Mouse (Mus musculus) heart, embryonic 11.5 days (tissue): ENCODE data around the gene Slc34a3. TPM values are rescaled to one million over a fixed set of nuclear protein-coding genes. Genes with fewer than 3 reads are reported as not detected.
A peak's percentile ranks its signal among the peaks of the same experiment; 100 is the strongest.

ENCODE experiments used
- ATAC-seq: fragments of 200-750 bp; cut with Nextera tagmentation; replicated peaks from 2 replicates; pipeline ENCODE4 v1.8.0; 2017; ENCODE audit warnings: moderate library complexity; ENCODE audit not compliant: insufficient number of reproducible peaks, low FRiP score, low TSS enrichment
- H3K27ac ChIP-seq: fragments of 300-500 bp; sonication (generic); 2 replicates; pipeline ENCODE4 v1.5.1; 2014; ENCODE audit warnings: mild to moderate bottlenecking, low read depth, low read length
- H3K27me3 ChIP-seq: fragments of 300-500 bp; sonication (generic); 2 replicates; pipeline ENCODE4 v1.6.1; 2014; ENCODE audit warnings: mild to moderate bottlenecking, low read length, mixed read lengths; ENCODE audit not compliant: control insufficient read depth, insufficient read depth
- H3K36me3 ChIP-seq: fragments of 300-500 bp; sonication (generic); 2 replicates; pipeline ENCODE4 v1.6.1; 2014; ENCODE audit warnings: mild to moderate bottlenecking, low read length, moderate library complexity, mixed read lengths; ENCODE audit not compliant: control insufficient read depth, insufficient read depth
- H3K4me1 ChIP-seq: fragments of 300-500 bp; sonication (generic); 2 replicates; pipeline ENCODE4 v1.6.1; 2014; ENCODE audit warnings: low read length; ENCODE audit not compliant: control insufficient read depth, insufficient read depth
- H3K4me2 ChIP-seq: fragments of 300-500 bp; sonication (generic); 2 replicates; pipeline ENCODE4 v1.6.1; 2014; ENCODE audit warnings: mild to moderate bottlenecking, moderate library complexity
- H3K4me3 ChIP-seq: fragments of 300-500 bp; sonication (generic); 2 replicates; pipeline ENCODE4 v1.5.1; 2014; ENCODE audit warnings: low read depth, low read length
- H3K9ac ChIP-seq: fragments of 300-500 bp; sonication (generic); 2 replicates; pipeline ENCODE4 v1.6.1; 2014; ENCODE audit warnings: mild to moderate bottlenecking, low read depth, low read length, moderate library complexity
- H3K9me3 ChIP-seq: fragments of 300-500 bp; sonication (generic); replicated peaks from 2 replicates; pipeline ENCODE4 v1.6.1; 2016; ENCODE audit warnings: low read length; ENCODE audit not compliant: control insufficient read depth
- WGBS: fragments of 180-500 bp; shearing (Covaris S2); extraction: QIAGEN DNeasy Blood & Tissue Kit; methylation state at CpG from one replicate; pipeline ENCODE4 v1.1.7; 2014; ENCODE audit not compliant: insufficient replicate concordance; 5-methylcytosine and 5-hydroxymethylcytosine counted together
- polyA plus RNA-seq: library from polyadenylated mRNA; unstranded; fragments of >200 nt; fragmentation: Nextera tagmentation; extraction: Ambion mirVana; gene quantifications from 2 replicates; pipeline ENCODE4 v1.2.1, GENCODE M21; 2014

The Slc34a3 gene
- polyA plus RNA-seq, 1 experiment from 2014 or later: not detected

DNA sequence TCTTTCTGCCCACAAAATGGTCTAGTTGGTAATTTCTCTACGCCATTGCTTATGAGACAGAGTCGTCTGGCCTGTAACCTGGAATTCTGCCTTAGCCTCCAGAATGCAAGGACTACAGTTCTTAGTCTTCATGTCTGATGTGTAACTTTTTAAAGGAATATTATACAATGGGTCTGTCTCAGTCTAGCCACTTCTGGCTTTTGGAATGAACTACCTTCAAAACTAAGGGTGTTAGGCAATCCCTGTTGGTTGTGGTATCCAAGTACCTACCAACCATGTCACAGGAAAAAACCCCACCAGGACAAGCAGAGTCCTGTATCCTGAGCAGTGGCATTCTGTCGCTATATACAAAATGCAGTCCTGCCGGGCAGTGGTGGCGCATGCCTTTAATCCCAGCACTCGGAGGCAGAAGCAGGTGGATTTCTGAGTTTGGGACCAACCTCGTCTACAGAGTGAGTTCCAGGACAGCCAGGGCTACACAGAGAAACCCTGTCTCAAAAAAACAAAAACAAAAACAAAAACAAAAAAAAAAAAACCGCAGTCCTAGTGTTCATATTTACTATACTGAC lies 8.3 kb downstream of the Slc34a3 start:
- Histone ChIP-seq H3K9me3 (no peaks in the 10 kb centered on the region), H3K4me1 (peaks cover 16% of the 10 kb centered on the region), H3K4me2 (peak overlapping the region; percentile 65), H3K27me3 (peaks cover 10% of the 10 kb centered on the region; the same call in 1 of the 2 replicates), H3K9ac (peak overlapping the region; percentile 66), H3K4me3 (peak overlapping the region; percentile 71), H3K36me3 (no peaks in the 10 kb centered on the region), H3K27ac (peak overlapping the region; percentile 93)
- WGBS: 76% methylated on average over 8 of the region's 8 CpGs
- no peak for ATAC-seq

DNA sequence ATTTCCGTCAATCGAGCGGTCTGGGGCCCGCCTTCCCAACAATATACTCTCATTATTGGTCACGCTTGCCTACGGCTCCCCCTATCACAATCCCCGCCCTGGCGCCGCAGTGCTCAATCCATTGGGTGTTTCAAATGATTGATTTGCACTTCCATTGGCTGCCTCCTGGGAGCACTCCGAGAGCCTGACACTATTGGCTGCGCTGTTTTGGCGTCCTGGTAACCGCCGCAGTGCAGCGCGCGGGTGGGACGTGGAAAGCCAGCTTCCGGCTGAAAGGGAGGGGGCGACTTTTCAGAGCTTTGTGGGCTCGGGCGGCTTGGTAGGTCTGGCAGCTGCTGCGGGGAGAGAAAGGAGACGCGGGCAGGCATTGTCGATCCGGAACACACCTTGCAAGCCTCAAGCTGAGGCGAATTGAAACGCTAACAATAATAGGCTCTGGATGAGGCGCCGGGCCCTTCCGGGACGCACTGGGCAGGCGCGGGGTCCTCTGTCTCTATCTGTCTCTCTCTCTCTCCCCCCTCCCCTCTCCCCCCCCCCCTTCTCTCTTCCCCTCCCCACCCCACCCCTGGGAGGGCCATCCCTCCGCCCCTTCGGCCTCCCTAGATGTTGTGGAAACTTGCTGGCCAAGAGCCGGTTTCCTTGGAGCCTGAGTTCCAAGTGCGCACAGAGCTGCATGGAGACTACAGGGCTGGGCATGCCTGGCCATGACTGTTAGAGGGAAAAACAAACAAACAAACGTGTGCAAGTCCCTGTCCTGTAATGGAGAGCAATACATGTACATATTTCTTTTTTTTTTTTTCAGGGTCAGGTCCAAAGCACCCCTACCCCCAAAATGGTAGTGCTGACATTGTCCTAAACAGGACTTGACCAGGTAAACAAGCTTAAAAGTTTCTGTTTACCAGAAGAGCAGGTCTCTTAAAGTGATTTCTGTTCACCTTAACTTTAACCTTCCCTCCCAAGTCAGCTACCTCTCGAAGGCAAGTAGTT lies 9.1 kb downstream of the Slc34a3 start:
- H3K9ac ChIP-seq: peak overlapping the region; percentile 66
- 2% methylated on average over 37 of the region's 41 CpGs for WGBS
- ATAC-seq: peak; percentile 95
- peaks cover 10% of the 10 kb centered on the region; the same call in 1 of the 2 replicates for H3K27me3 ChIP-seq
- peaks cover 16% of the 10 kb centered on the region for H3K4me1 ChIP-seq
- H3K27ac ChIP-seq: peak overlapping the region; percentile 93
- peak overlapping the region; percentile 65 for H3K4me2 ChIP-seq
- H3K9me3 ChIP-seq: no peaks in the 10 kb centered on the region
- H3K4me3 ChIP-seq: peak overlapping the region; percentile 71
- no peaks in the 10 kb centered on the region for H3K36me3 ChIP-seq

DNA sequence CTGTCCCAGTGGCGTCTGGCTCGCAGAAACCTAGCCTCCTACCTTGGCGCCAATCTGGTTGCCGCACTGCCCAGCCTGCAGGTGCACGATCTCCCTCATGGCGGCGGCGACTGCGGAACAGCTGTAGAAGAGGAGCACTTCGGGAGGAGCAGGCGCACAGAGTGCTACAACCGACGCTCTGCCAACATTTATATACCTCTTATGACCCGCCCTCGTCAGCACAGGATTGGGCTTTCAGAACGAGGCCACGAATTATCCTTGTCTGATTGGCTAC lies 9.7 kb downstream of the Slc34a3 start, which contains the start of gene Tubb4b:
Gene Tubb4b, minus strand, starts transcription at position 211 of the 274 bp plus-strand sequence.
- H3K9ac ChIP-seq: peak within 1 kb of the TSS; percentile 81
- H3K4me3 ChIP-seq: peak within 1 kb of the TSS; percentile 71
- under 1% methylated on average over 17 of the region's 17 CpGs for WGBS
- H3K4me2 ChIP-seq: peak within 1 kb of the TSS; percentile 97
- H3K4me1 ChIP-seq: peaks cover 16% of the 10 kb centered on the region
- H3K9me3 ChIP-seq: no peaks in the 10 kb centered on the region
- peak within 1 kb of the TSS; percentile 93 for H3K27ac ChIP-seq
- no peak for ATAC-seq
- no peaks in the 10 kb centered on the region for H3K36me3 ChIP-seq
- H3K27me3 ChIP-seq: peaks cover 4% of the 10 kb centered on the region; the same call in 1 of the 2 replicates

DNA sequence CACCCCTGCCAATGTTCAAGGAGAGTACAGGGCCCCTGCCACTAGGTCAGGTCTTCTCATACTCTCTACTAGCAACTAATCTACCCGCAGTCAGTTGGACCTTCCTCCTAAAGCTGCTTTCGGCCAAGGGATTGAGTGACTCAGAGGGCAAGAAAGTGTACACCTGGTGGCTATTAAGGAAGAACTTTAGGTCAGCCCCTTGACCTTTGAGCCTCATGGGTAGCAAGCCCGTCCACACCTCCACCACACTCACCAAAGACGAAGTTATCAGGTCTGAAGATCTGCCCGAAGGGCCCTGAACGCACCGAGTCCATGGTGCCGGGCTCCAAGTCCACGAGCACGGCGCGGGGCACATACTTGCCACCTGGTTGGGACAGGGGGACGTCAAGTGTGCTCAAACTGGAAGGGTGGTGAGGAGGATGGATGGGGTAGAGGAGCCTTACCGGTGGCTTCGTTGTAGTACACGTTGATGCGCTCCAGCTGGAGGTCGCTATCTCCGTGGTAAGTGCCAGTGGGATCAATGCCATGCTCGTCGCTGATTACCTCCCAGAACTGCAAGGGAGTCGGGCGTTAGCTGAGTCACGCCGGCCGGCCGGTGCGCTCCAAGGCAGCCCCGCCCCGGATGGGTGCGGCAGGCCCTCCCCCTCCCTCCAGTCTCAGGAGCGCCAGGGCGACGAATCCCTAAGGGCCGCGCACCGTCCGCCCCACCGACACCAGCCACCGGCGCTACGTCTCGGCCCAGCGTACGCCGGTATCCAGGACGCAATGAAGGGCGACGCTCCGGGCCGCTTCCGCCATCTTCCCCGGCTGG lies 10.3 kb downstream of the Slc34a3 start:
- peak overlapping the region; percentile 81 for H3K9ac ChIP-seq
- H3K4me1 ChIP-seq: peaks cover 14% of the 10 kb centered on the region
- H3K27me3 ChIP-seq: no peaks in the 10 kb centered on the region
- peak overlapping the region; percentile 97 for H3K4me2 ChIP-seq
- H3K9me3 ChIP-seq: no peaks in the 10 kb centered on the region
- WGBS: 2% methylated on average over 51 of the region's 53 CpGs
- no peaks in the 10 kb centered on the region for H3K36me3 ChIP-seq
- peak overlapping the region; percentile 71 for H3K4me3 ChIP-seq
- ATAC-seq: peak; percentile 71
- H3K27ac ChIP-seq: peak overlapping the region; percentile 91

DNA sequence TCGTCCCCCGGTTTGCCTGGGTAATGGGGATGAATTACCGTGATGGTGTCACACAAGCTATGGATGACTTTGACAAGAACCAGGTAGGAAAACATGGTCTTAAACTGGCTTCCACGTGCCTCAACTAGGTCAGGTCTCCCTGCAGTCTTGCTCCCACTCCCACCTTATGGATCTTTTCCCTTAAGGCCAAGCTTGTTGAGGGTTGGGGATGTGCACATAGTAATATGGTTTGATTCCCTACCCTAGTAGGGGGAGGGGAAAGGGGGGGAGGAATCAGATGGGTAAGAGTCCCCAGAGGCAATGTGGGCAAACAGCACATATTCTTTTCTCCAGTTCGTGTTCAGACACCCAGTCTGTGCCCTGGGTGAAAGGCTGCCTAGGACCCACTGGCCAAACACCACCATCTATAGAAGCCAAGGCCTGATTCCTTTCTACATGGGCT lies 12.8 kb downstream of the Slc34a3 start:
- WGBS: 68% methylated on average over 5 of the region's 5 CpGs
- no peaks in the 10 kb centered on the region for H3K27me3 ChIP-seq
- no peak for ATAC-seq

DNA sequence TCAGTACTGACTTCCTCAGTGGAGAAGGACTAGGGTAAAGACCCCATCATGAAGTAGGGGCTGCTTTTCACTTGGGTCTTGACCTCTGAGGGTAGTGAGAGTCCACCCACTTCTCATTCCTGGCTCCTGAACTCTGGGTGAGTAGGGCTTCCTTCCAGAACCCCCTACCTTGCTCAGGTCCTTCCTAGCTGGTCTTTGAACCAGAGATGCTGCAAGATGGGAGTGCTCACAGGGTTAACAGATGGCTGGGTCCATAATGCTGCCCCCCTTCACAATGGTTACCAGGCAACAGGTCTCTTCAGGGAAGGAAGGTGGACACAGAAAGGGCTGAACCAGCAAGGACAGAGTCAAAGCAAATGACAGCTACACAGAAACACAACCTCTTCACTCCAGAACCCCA lies 15.7 kb downstream of the Slc34a3 start, which contains the start of gene Fam166a:
Gene Fam166a, plus strand, starts transcription at position 301 of the 400 bp plus-strand sequence.
- Histone ChIP-seq H3K4me2 (no peak within 1 kb of the TSS), H3K27me3 (peaks cover 2% of the 10 kb centered on the region; the same call in 1 of the 2 replicates), H3K4me3 (no peak within 1 kb of the TSS), H3K4me1 (peaks cover 3% of the 10 kb centered on the region), H3K27ac (no peak within 1 kb of the TSS), H3K9ac (no peak within 1 kb of the TSS), H3K9me3 (no peaks in the 10 kb centered on the region), H3K36me3 (no peaks in the 10 kb centered on the region)
- ATAC-seq: no peak

More for the DNA sequence above, 12.8 kb downstream of the Slc34a3 start:
- Histone ChIP-seq H3K4me1 (peaks cover 12% of the 10 kb centered on the region), H3K9me3 (no peaks in the 10 kb centered on the region), H3K4me2 (no peak overlapping the region), H3K9ac (no peak overlapping the region), H3K4me3 (no peak overlapping the region), H3K36me3 (no peaks in the 10 kb centered on the region), H3K27ac (no peak overlapping the region)

DNA sequence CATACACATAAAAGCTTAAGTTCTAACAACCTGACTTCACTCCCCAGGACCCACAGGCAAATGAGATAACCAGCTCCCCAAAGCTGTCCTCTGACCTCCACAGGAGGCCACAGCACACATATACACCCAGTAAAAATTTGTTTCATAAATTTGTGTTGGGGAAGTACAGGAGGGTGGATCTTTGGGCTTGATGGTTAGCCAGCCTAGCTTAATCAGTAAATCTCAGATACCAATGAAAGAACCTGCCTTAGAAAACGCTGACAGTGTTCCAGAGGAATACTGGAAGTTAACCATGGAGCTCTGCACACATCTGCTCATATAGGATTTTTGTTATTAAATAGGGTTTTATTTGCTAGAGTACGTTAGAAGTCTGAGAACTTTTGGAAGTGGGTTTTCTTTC lies 16.5 kb downstream of the Slc34a3 start:
- no peak for ATAC-seq
- WGBS: 49% methylated on average over 2 of the region's 2 CpGs
- no peaks in the 10 kb centered on the region for H3K9me3 ChIP-seq
- H3K27ac ChIP-seq: no peak overlapping the region
- no peak overlapping the region for H3K9ac ChIP-seq
- no peak overlapping the region for H3K4me2 ChIP-seq
- H3K36me3 ChIP-seq: no peaks in the 10 kb centered on the region
- H3K4me3 ChIP-seq: no peak overlapping the region
- H3K4me1 ChIP-seq: no peaks in the 10 kb centered on the region
- peaks cover 7% of the 10 kb centered on the region; the same call in 1 of the 2 replicates for H3K27me3 ChIP-seq

DNA sequence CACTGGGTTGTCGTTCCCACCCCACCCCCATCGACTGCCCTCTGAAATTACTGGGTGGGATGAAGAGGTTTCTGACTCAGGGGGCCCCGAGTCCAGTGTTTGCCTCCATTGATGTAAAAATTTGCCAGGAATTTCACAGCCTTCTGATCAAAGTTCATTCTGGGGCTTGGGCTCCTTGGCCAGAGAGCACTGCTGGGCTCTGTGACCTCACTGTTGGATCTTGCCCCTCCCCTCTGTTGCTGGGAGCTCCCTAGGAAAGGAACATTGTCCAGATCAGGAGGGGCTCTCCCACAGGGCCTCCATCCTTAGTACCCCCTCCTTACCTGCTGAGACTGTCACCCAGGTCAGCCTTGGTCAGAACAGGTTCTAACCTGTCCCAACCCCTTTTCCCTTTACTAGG lies 19.7 kb downstream of the Slc34a3 start, which contains the start of gene Stpg3:
Gene Stpg3, minus strand, starts transcription at position 194 of the 400 bp plus-strand sequence.
- ATAC-seq: no peak

More for the DNA sequence above, 19.7 kb downstream of the Slc34a3 start, which contains the start of gene Stpg3:
- Histone ChIP-seq H3K4me3 (no peak within 1 kb of the TSS), H3K4me2 (no peak within 1 kb of the TSS), H3K27ac (no peak within 1 kb of the TSS), H3K9me3 (no peaks in the 10 kb centered on the region), H3K9ac (no peak within 1 kb of the TSS), H3K36me3 (no peaks in the 10 kb centered on the region), H3K27me3 (peaks cover 8% of the 10 kb centered on the region; the same call in 1 of the 2 replicates), H3K4me1 (peaks cover 11% of the 10 kb centered on the region)
- WGBS: 72% methylated on average over 3 of the region's 3 CpGs
